ENCODE assay signal across 21 mouse cellular contexts in the genomic region with DNA sequence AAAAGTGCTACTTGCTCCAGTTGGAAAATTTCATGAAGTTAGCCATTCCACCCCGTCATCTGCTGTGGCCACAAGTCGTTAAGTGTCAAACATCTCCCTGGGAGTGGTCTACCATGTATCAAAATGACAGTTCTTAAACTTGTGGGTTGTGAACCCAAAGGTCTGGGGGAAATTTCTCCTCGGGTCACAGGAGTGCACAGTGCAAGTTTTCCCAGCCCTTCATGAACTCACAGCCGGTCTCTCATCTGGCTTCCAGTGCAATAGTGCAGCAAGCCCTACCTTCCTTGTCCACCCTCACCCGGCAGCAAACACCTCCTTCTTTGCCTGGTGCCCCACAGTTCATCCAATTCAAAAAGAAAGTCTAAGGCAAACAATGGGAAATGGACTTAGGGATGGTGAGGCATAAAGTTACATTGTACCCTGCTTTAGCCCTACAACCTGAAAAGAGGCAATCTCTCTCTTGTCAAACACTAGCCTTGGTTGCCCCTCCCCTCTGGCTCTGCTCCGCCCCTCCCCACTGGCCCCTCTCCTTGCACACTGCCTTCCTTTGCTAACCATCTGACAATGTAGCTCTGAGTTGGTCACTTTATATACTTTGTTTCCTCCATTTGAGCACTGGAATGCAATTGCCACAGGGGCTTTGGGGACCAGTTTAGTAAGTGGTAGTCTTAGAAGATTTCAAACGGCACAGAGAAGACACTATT.
DNase-seq lines count a peak whose midpoint lies in the region; ATAC-seq and TF ChIP-seq lines count a peak whose summit lies in the region.
"Had no signal": no experiment of that assay in that cellular context is flagged by ENCODE, and none has a peak within 500 bp of the region (broad histone marks: within the 10 kb centered on the region; RNA-seq: fewer than 3 reads in every experiment).

No protein-coding gene starts in this region.

- peaks cover 10% of the 10 kb centered on the region; the same call in 1 of the 2 replicates for H3K4me1 ChIP-seq in kidney, postnatal 0 days (replicated peaks; ENCODE audit: insufficient read depth, low read length)
- peaks cover 38% of the 10 kb centered on the region for H3K4me1 ChIP-seq in limb, embryonic 10.5 days

- WGBS in kidney, postnatal 0 days, result 36% methylated on average over 7 of the region's 7 CpGs
- WGBS in limb, embryonic 10.5 days, result 59% methylated on average over 7 of the region's 7 CpGs

- no peaks in the 10 kb centered on the region for H3K9me3 ChIP-seq in kidney, postnatal 0 days (replicated peaks; ENCODE audit: low read length)
- no peaks in the 10 kb centered on the region for H3K9me3 ChIP-seq in limb, embryonic 10.5 days (replicated peaks)
- H3K9me3 ChIP-seq: hindbrain, embryonic 13.5 days; megakaryocyte, embryonic 14.5 days had no signal

- no peak overlapping the region for H3K9ac ChIP-seq in kidney, postnatal 0 days (ENCODE audit: low read depth, low read length)
- H3K9ac ChIP-seq: forebrain, postnatal 0 days; hindbrain, embryonic 13.5 days had no signal

- no peak overlapping the region for H3K4me2 ChIP-seq in kidney, postnatal 0 days (ENCODE audit: low read length)
- H3K4me2 ChIP-seq: hindbrain, embryonic 13.5 days had no signal

- no peak for TF ChIP-seq CTCF in kidney, postnatal 0 days (IDR thresholded peaks at IDR 0.05; ENCODE audit: low read depth)

- peak overlapping the region; percentile 31; the same call in 1 of the 2 replicates for H3K27ac ChIP-seq in kidney, postnatal 0 days
- H3K27ac ChIP-seq in limb, embryonic 10.5 days, result peak overlapping the region; percentile 38
- H3K27ac ChIP-seq: heart, adult 2 months; hindbrain, embryonic 13.5 days had no signal

- no peaks in the 10 kb centered on the region for H3K36me3 ChIP-seq in kidney, postnatal 0 days (ENCODE audit: insufficient read depth, low read length)
- no peaks in the 10 kb centered on the region for H3K36me3 ChIP-seq in limb, embryonic 10.5 days
- H3K36me3 ChIP-seq: hindbrain, embryonic 13.5 days had no signal

- intact Hi-C loops in heart, postnatal 14 days (cut with DNase I), result no loop called here

- DNase-seq in heart, adult 11 months, result peak; percentile 79
- DNase-seq in heart, postnatal 14 days, result no peak
- DNase-seq in kidney, postnatal 0 days (ENCODE audit: low spot score), result peak; percentile 76
- no peak for DNase-seq in kidney, postnatal 36 days
- DNase-seq in ZHBTc4 (ENCODE audit: low read depth, low spot score), result peak; percentile 19
- no peak for DNase-seq in limb, embryonic 10.5 days (ENCODE audit: low spot score)
- DNase-seq in gastrocnemius, adult 18-20 months (ENCODE audit: low spot score), result no peak
- DNase-seq: adrenal gland, postnatal 10 days; cerebellum, adult 11 months; cerebellum, postnatal 14 days; embryo, embryonic 11 days; forebrain, postnatal 0 days; gastrocnemius, postnatal 10 days; heart, adult 2 months; kidney, adult 18-20 months; layer of hippocampus, adult 9-11 months; right cerebral cortex, adult 18-20 months; thymus, postnatal 36 days had no signal

- no peak overlapping the region for H3K4me3 ChIP-seq in kidney, postnatal 0 days (replicated peaks; ENCODE audit: low read depth, low read length)
- no peak overlapping the region for H3K4me3 ChIP-seq in limb, embryonic 10.5 days
- H3K4me3 ChIP-seq: heart, adult 2 months; hindbrain, embryonic 13.5 days; megakaryocyte, embryonic 14.5 days had no signal

- 0 out of 2 replicates have a peak, but pooled peaks have one; percentile 26 for ATAC-seq in kidney, postnatal 0 days (replicated peaks; ENCODE audit: low FRiP score, low read depth)
- ATAC-seq: forebrain, postnatal 0 days; lung, postnatal 0 days had no signal

- H3K27me3 ChIP-seq in kidney, postnatal 0 days (ENCODE audit: insufficient read depth, low read length), result no peaks in the 10 kb centered on the region
- H3K27me3 ChIP-seq in limb, embryonic 10.5 days (ENCODE audit: low read depth, poor library complexity, severe bottlenecking), result no peaks in the 10 kb centered on the region
- H3K27me3 ChIP-seq: hindbrain, embryonic 13.5 days; megakaryocyte, embryonic 14.5 days had no signal

Comparison
In these comparisons a context has a peak if more than half of its experiments do, and no peak if none do; other contexts are left out.
1. DNase-seq: peak in heart, adult 11 months (single experiment), kidney, postnatal 0 days (single experiment) and ZHBTc4 (single experiment); none in heart, postnatal 14 days (0 of 2), kidney, postnatal 36 days (0 of 2), limb, embryonic 10.5 days (single experiment) and gastrocnemius, adult 18-20 months (single experiment).